Mouse (Mus musculus) left cerebral cortex, postnatal 14 days (tissue): ENCODE measurements around the gene Gtf2i. TPM values are rescaled to one million over a fixed set of nuclear protein-coding genes. Genes with fewer than 3 reads are reported as not detected.

Experiments used
- DNase-seq, 2 experiments: peaks; one replicate each; pipeline ENCODE4 v3.0.0; 2021 to 2022; ENCODE audit warnings: low spot score in 2 of 2, mixed read lengths in 1 of 2
- intact Hi-C: fragments of 180-260 bp; cut with DNase I; formaldehyde crosslinking; loops from one replicate; pipeline ENCODE4 v1.15.1; 2025
- total RNA-seq, 2 experiments: library from RNA; stranded (reverse); gene quantifications; 2 replicates each; pipeline ENCODE4 v1.2.3; 2021

The Gtf2i gene
- total RNA-seq, 2 experiments from 2014 or later: 205 to 240 TPM

DNA sequence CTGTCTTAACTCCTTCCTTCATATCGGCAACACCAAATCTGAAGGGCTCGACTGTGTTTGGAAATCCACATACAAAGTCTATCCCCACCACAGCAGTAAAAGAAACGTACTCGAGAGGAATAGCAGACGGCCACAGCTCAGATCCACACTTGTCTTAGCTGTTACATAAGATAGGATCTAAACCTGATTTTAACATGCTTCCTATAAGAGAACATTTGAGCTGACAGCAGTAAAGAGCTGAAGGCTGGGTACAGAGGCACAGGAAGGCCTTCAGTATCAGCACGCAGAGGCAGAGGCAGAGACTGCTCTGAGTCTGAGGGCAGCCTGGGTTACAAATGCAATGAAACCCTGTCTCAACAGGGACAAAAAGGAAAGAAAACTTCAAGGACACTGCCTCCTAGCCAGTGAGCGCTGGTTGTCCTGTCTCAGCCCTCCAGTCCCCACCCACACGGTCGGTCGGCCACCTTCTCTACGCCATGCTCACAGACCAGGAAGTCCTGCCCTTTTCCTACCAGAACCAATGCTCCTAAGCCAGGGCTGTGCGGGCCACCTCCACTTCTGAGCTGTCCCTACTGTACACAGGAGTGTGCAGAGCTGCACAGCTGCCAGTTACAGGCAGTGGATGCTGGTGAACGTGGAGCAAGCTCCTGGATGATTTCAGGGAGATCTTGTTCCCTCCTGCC is 57.1 kb downstream of the Gtf2i start:
- intact Hi-C loops: loop anchor here (10.0 kb wide), 1 partner anchor 87 kb away; no protein-coding TSS in a partner anchor
- DNase-seq: no peak

DNA sequence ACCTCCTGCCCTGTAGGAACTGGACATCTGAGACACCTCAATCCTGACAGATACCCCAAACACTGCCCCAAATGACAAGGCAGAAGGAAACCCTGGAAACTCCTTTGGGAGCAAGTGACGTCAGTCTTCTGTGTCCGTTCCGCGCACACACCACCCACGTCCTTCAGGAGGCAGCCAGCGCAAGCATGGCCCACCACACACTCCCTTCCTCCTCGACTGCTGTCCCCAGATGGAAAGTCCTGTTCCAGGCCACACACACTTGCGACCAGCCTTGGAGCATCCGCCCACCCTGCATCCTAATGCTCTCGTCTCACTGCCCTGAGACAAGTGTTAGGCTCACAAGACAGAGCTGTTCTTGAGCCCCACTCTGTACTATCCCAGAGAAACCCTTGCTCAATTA is 59.3 kb downstream of the Gtf2i start:
- intact Hi-C loops: loop anchor here (10.0 kb wide), 1 partner anchor 90 kb away; no protein-coding TSS in a partner anchor
- peak; percentile 49 to 62 for DNase-seq

DNA sequence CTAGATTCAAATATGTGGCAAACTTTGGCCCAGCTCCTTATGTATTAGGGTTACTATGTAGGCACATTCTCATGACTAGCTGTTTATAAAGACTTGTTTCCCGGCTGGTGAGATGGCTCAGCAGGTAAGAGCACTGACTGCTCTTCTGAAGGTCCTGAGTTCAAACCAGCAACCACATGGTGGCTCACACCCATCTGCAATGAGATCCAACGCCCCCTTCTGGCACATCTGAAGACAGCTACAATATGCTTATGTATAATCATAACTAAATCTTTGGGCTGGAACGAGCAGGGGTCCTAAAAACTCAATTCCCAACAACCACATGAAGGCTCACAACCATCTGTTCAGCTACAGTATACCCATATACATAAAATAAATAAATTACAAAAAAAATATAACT is 60.8 kb downstream of the Gtf2i start:
- intact Hi-C loops: loop anchor here (10.0 kb wide), 1 partner anchor 91 kb away; no protein-coding TSS in a partner anchor
- no peak for DNase-seq

DNA sequence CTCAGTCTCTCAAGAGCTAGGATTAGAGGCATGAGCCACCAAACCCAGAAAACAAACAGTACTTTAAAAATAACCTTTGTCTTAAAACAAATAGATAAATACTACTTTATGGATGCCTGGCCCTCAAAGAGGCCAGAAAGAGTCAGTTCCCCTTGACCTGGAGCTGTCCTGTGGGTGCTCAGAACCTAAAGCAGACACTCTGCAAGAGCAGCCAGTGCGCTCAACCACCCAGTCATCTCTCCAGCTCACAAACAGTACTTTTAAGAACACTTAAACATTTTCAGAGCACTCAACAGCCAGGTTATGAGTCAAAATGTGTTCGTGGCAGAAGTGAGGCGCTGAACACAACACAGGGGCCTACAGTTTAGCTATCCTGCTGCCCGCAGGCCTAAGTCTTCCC is 63.5 kb downstream of the Gtf2i start:
- no peak for DNase-seq
- intact Hi-C loops: loop anchor here (10.0 kb wide), 1 partner anchor 94 kb away; no protein-coding TSS in a partner anchor

DNA sequence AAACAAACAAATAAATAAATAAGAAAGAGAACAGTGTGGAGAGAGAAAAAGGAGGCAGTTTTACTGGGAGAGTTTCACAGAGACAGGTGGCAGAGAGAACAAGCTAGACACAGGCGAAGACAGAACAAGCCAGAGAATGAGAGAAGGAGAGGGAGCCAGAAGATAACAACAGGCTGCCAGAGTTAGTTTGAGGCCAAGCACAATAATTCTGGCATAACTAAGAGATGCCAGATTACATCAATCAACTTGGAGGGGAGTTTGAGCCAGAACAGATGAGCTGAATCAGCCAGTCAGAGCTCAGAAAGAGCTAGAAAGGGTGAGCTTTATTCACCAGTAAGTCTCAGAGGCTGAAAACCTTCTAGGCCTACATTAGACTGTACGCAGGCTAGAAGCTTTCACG is 64.0 kb downstream of the Gtf2i start:
- no peak for DNase-seq
- intact Hi-C loops: loop anchor here (10.0 kb wide), 1 partner anchor 94 kb away; no protein-coding TSS in a partner anchor

DNA sequence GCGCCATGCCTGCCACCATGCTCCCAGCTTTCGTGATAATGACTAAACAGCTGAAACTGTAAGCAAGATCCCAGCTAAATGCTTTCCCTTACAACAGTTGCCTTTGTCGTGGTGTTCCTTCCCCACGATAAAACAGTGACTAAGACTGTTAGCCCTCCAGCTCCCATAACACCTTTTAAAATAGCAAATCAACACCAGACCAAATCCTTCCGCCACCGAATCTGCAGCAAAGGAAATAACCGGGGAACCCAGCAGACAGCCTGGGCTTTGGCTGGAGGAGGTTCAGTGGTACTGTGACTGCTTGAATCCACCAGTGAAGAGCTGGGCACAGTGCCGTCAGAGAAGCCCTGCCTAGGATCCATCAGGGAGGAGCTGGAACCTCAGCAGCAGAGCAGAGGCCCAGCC is 65.3 kb downstream of the Gtf2i start:
- DNase-seq: peak; percentile 33 to 57
- intact Hi-C loops: no loop called here

DNA sequence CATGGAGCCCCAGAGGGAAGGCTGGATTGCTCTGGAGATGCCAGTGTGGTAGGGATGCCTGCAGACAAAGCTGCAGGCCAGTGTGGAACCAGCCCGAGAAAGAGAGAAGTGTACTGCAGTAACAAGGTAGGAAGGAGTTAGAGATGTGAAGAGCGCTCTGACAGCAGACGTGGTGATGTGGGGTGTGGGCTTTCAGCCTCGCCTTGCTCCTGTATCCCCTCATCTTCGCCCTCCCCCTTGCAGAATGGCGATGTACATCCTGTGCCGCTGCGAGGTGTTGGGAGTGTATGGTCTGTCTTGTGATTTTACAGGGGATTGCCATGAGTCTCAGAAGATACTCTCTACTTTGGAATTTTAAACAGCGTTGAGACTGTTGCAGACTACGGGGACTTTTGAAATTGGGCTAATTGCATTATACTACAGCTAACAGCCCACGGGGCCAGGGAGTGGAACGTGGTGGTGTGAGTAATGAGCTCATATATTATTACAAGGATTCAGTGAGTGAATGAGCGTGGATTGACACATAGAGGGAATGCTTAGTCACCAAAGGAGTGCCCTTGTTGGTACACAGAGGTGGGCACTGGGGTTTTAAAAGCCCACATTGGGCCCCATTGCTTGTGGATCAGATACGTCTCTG is 65.8 kb downstream of the Gtf2i start:
- no peak for DNase-seq
- intact Hi-C loops: no loop called here

DNA sequence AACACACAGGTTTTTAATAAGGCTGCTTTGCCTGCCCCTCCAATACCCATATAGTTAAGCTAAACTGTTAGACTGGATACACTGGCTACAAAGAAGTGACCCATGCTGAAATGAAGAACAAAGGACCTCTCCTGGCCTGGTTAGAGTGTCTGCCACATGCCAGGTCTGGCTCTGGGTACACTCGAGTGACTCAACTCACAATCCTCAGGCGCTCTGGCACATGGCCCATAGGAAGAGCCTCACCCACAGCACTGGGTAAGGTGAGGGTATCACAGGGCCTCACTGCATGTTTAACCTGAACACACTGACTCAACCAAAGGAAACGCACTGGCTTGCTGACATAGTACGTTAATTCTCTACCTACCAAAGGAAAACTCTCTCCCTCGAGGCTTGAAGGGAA is 68.4 kb downstream of the Gtf2i start:
- no peak for DNase-seq

DNA sequence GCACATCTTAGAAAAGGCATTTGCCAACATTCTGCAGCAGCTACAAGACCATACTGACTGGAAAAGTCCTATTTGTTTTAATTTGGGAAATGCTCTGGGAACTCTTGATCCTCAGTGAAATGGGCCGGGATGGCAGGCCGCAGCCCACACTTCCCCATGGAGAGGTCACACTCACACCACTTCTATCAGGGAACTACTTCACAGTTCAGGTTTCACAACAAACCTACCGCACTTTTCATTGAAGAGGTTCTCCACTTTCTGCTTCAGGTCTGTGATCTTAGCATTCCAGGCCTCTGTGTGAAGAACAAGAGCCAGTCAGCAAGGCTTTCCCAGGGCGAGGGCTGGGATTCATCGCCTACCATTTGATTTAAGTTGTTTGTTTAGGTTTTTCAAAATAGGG is 69.7 kb downstream of the Gtf2i start:
- intact Hi-C loops: no loop called here
- DNase-seq: no peak

More for the DNA sequence above, 68.4 kb downstream of the Gtf2i start:
- intact Hi-C loops: no loop called here

DNA sequence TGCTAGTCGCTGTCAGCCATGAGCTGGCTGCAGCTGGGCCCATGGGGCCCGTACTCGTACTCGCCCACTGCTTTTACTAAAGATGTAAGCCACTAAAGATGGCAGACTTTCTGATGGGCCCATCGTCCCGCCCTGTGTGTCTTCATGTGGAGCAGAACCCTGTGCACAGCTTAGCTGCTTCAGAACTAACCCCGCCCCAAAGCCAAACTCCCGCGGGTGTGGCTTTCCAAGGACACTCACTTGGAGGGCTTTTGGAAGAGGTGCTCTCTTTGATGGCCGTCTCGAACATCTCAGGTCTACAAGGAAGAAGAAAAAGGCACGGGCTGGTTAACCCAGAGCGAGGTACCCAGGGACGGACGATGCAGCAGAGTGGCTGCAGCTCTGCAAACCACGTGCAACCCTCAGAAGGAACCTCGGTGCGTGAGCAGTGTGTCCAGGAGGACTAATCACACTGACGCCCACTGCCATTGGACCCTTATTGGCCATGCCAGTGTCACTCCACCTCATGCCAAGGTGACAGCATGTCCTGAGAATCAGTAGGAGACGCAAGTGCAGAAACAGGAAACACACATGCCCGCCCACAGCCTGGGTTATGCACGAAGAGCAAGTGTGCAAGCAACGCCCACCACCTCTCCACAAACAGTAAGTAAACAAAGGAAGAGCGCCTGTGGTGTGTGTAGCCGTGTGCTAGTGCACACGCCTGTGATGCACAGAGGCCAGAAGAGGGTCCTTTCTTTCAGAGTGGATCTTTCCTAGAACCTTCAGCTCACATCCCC is 70.7 kb downstream of the Gtf2i start:
- intact Hi-C loops: no loop called here
- DNase-seq: no peak

DNA sequence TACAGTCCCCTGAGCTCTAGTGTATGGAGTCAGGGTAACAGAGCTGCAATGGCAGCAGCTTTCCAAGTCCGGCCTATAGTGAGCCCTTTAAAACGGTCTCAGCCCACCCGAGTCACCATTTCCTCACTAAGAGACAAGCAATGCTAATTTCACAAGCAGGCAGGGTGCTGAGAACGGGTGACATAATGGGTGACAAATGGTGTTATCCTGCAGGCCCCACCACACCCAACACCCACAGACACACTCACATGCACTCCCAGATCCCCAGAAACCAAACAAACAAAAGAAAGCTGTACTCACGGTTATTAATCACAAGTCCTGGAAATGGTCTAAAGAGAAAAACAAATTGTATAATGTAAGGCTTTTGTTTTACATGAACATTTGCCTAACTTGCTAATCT is 72.7 kb downstream of the Gtf2i start:
- intact Hi-C loops: no loop called here
- no peak for DNase-seq

DNA sequence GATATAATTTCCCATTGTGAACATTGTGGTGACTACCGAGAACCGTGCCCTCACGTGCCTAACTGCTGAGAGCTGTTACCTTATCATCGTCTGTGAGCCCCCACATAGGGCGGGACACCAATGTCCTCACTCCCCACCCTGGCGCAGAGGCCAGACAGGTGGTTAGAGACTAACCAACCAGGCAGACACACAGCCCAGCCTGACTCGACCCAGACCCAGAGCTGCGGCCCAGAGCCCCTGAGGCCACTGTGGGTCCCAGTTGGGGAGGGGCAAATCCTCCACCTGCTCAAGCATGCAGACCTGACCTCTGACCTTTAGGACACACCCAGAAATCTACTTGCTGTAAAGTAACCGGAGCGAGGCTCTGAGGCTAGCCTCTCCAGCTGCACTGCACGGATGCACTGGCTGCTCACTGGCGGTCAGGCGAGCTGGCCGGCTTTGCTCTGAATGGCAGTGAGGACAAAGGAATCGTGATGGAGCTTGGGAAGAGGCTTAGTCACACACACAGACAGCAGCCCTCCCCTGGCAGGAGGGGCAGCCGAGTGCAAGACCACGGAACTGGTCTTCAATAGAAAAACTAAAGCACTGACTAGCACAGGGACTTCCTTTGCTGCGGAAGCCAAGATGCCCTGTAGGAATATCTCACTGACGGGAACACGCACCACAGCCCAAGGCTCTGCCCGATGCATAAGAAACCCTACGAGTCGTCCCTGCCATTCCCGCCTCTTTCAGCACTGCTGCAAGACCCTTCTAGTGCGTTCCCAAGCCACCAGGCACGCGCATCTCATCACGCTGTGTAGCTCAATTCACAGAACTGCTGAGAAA is 76.4 kb downstream of the Gtf2i start:
- DNase-seq: peak in 1 of 2 experiments; percentile 48
- intact Hi-C loops: no loop called here

DNA sequence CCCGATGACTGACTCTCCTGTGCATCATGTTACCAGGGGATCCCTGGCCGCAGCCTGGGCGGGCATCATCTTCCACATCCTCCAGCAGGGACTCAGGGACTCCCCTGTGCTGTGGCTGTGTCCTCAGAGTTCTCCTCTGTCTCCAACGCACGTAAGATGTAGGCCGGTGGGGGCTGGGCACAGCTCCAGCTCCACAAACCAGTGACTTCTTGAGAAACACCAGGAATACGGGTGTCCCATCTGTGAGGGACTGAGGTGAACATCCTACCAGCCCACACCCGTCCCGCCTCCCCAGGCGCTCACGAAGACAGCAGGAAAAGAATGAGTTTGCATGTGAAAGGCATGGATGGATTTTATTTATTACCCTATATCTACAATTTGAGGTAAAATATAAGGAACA is 77.1 kb downstream of the Gtf2i start:
- intact Hi-C loops: no loop called here
- DNase-seq: peak in 1 of 2 experiments; percentile 50

DNA sequence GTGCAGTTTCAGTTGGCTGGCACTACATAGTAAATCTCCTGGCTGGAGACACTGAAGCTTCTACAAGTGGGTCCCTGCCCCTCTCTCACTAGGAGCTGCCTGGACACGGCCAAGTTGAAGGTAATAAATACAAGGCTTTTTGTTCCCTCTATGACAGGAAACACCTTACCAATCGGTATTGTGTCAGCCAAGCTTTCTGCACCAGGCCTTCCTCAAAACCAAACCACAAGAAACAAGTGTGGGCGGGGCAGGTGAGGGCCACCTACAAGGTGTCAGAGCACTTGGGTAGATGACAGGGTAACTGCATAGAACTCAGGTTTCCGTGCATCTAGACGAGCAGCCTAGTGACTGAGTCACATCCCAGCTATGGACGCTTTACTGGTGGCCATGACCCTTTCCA is 77.8 kb downstream of the Gtf2i start:
- intact Hi-C loops: no loop called here
- DNase-seq: no peak

DNA sequence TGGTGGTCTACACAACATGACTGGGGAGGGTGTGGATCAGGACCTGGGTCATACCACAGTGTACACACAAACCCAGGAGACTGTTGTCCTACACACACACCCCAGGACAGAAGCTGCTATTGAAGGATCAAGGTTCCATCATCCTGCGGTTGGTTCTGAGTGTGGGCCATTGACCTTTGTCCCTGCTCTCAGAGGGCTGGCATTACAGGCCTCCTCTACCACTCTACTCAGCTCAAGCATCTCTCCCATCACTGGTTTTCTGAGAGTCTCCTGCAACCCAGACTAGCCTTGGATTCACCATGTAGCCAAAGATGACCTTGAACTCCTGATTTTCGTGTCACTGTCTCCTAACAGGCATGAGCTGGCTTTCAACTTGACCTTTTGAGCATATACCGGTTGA is 78.3 kb downstream of the Gtf2i start:
- intact Hi-C loops: no loop called here

DNA sequence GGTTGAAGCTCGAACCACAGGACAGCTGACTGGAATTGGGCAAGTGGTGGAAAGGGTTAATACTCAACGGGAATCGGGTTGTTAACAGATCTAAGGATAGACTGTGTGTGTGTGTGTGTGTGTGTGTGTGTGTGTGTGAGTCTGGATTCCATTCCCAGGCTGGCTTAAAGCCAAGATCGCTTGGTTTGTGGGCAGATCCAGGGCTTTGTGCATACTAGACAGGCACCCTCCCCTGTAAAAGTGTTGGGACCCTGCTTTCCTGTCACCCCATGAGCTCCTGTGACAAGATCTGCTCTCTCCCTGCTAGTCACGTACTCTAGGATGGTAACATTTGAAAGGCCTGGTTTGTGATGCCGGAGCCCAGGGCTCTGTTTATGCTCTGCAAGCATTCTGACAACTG is 79.4 kb downstream of the Gtf2i start:
- intact Hi-C loops: no loop called here
- DNase-seq: peak; percentile 76 to 86

More for the DNA sequence above, 78.3 kb downstream of the Gtf2i start:
- no peak for DNase-seq

DNA sequence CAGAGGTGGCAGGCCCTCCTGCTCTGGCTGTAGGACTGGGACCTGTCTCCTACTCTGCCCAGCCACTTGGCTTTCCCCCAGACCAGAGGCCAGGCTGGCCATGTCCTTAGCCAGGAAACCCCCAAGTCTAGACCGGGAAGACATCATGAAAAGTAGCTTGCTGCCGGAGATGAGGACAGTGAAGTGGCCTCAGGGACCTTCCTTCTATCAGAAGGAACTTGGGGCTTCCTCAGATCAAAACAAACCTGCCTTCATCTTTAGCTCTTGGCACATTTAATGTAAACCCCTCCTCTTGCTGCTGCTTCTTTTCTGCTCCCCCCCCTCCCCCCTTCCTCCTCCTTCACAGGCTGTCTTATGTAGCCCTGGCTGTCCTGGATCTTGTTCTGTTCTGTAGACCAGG is 80.4 kb downstream of the Gtf2i start:
- intact Hi-C loops: no loop called here
- no peak for DNase-seq

DNA sequence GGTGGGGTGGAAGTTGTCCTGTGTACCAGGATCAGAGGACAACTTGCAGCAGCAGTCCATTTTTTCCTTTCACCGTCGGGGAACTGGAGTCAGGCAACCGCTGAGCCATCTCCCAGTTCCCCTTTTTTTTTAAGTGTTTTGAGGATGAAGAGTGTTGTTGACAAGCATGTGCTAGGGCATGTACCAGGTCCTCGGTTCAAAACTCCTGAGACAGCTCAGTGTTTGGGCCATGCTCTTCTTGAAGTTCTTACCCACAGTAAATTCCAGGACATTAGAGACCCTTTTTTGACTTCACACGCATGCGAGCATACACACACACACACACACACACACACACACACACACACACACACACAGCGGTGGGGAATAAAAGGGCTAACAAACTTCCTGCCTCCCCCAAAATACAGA is 81.3 kb downstream of the Gtf2i start:
- intact Hi-C loops: no loop called here
- DNase-seq: no peak

DNA sequence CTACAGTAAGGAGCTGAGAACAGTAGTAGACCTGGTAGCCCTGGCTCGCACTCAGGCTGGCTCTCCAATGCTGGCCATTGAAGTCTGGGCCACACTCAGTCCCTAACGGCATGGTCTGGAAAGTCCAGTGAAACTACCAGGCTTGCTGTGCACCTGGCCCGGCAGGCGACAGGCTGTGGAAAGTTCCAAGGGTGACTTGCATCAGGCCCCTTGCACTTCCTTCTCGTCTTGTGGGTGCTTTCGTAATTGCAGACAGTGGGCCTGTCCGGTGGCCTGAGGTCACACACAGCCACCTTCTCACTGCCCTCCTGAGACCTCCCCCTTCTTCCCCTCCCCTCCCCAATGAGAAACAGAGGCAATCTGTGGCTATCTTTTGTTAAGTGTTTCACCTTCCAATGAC is 82.0 kb downstream of the Gtf2i start:
- no peak for DNase-seq
- intact Hi-C loops: no loop called here
